Mouse (Mus musculus) kidney, embryonic 14.5 days (tissue): ENCODE measurements around the gene Samt2. TPM values are rescaled to one million over a fixed set of nuclear protein-coding genes. Genes with fewer than 3 reads are reported as not detected.
"Not testable (repeated sequence)": the region's sequence is repeated elsewhere in the genome, so short reads cannot be mapped to it uniquely, and the experiment has no call there.

Experiments
- ATAC-seq: fragments of 200-750 bp; cut with Nextera tagmentation; 2 replicates; pipeline ENCODE4 v1.8.0; 2017; ENCODE audit warnings: moderate number of reproducible peaks, mild to moderate bottlenecking, moderate TSS enrichment, moderate library complexity; ENCODE audit not compliant: low FRiP score, low TSS enrichment
- H3K27ac ChIP-seq: fragments of 300-500 bp; sonication (generic); 2 replicates; pipeline ENCODE4 v1.5.1; 2014; ENCODE audit warnings: low read depth, mild to moderate bottlenecking, low read length, moderate library complexity, mixed read lengths
- H3K27me3 ChIP-seq: fragments of 300-500 bp; sonication (generic); 2 replicates; pipeline ENCODE4 v1.6.1; 2014; ENCODE audit warnings: mild to moderate bottlenecking, low read length; ENCODE audit not compliant: control insufficient read depth, insufficient read depth
- H3K36me3 ChIP-seq: fragments of 300-500 bp; sonication (generic); 2 replicates; pipeline ENCODE4 v1.6.1; 2014; ENCODE audit warnings: low read length, mixed read lengths; ENCODE audit not compliant: control insufficient read depth, insufficient read depth
- H3K4me1 ChIP-seq: fragments of 300-500 bp; sonication (generic); 2 replicates; pipeline ENCODE4 v1.6.1; 2014; ENCODE audit warnings: low read length, mixed read lengths; ENCODE audit not compliant: control insufficient read depth, insufficient read depth
- H3K4me2 ChIP-seq: fragments of 300-500 bp; sonication (generic); replicated peaks from 2 replicates; pipeline ENCODE4 v1.6.1; 2014; ENCODE audit warnings: low read depth, mild to moderate bottlenecking, low read length
- H3K4me3 ChIP-seq: fragments of 300-500 bp; sonication (generic); 2 replicates; pipeline ENCODE4 v1.5.1; 2014; ENCODE audit warnings: mild to moderate bottlenecking, low read length
- H3K9ac ChIP-seq: fragments of 300-500 bp; sonication (generic); 2 replicates; pipeline ENCODE4 v1.6.1; 2014; ENCODE audit warnings: low read depth, mild to moderate bottlenecking, low read length, moderate library complexity
- H3K9me3 ChIP-seq: fragments of 300-500 bp; sonication (generic); 2 replicates; pipeline ENCODE4 v1.6.1; 2016; ENCODE audit warnings: low read length; ENCODE audit not compliant: control insufficient read depth
- WGBS: fragments of 180-500 bp; shearing (Covaris S2); extraction: QIAGEN DNeasy Blood & Tissue Kit; methylation state at CpG from one replicate; pipeline ENCODE4 v1.1.7; 2014; 5-methylcytosine and 5-hydroxymethylcytosine counted together
- polyA plus RNA-seq: library from polyadenylated mRNA; unstranded; fragments of >200 nt; fragmentation: Nextera tagmentation; extraction: Ambion mirVana; gene quantifications from 2 replicates; pipeline ENCODE4 v1.2.1, GENCODE M21; 2014

The Samt2 gene
- not detected in 2 replicates for polyA plus RNA-seq

DNA sequence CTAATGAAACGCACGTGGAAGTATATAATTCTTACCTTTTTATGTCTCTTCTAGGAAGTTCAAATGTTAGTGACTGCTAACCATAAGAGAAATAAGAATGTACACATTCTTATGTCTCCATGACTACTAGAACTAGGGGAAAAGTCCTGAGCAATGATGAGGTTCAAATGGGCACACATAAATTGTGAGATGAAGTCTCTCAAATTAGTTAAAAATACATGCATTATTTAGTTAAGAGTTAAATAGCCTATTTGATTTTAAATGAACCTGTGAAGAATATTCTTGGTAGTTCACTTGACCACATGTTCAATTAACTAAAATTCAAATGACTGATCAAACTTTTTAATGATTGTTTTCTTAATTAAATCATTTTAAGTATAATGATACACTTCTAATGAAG, at the start of gene Samt2:
Gene Samt2 (minus strand): TSS at position 101 of the 400 bp plus-strand sequence.
- H3K27ac ChIP-seq, H3K4me2 ChIP-seq, H3K9ac ChIP-seq, H3K9me3 ChIP-seq, H3K4me3 ChIP-seq, H3K4me1 ChIP-seq, H3K27me3 ChIP-seq, ATAC-seq, H3K36me3 ChIP-seq: not testable (repeated sequence)
- WGBS = 81% methylated on average over 2 of the region's 2 CpGs

Other genes starting within 250 kb of the Samt2 start
- gene 4930524N10Rik, start 236.0 kb downstream of the Samt2 start, polyA plus RNA-seq = not detected in 2 replicates
- gene Samt4, start 97.4 kb downstream of the Samt2 start, polyA plus RNA-seq = not detected in 2 replicates